Comparison of ENCODE assay signal across 7 mouse cellular contexts in the genomic region with DNA sequence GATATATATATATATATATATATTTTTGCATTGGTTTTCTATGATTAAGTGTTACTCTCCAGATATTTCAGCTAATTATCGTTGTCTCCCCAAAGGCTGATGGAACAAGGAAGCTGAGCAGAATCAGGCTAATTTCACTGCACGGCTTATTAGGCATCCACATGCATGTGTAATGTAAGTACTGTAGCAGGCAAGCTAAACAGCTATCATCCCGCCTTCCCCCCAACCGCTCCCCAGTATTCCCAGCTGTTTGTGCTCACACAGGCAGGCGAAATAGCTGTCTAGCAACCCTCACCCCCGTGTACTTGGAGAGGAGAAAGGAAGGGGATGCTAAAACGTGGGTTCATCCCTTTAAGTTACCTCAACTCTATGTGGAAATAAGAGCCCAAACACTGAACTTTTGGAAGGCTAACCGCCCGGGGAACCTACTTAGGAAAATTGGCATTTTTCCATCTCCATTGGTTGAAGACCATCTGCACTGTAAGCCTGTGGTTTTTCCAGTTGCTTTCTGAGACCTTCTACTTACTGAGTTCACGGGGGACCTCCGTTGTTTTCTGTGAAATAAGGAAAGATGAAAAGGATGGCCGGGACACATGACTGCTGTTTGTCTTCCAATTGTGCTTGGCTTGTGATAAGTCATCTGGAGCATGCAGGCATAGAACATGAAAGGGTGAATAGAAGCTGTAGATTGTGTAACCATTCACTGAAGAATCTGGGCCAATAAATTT.
A peak's percentile ranks its signal among the peaks of the same experiment; 100 is the strongest.
DNase-seq lines count a peak whose midpoint lies in the region; ATAC-seq and TF ChIP-seq lines count a peak whose summit lies in the region.

No protein-coding gene starts in this region.

- H3K27me3 ChIP-seq in liver, embryonic 12.5 days (replicated peaks): no peaks in the 10 kb centered on the region
- no peaks in the 10 kb centered on the region for H3K27me3 ChIP-seq in forebrain, postnatal 0 days (ENCODE audit: insufficient read depth, low read length)
- no peaks in the 10 kb centered on the region for H3K27me3 ChIP-seq in intestine, embryonic 16.5 days (replicated peaks; ENCODE audit: control insufficient read depth, insufficient read depth, low read length)
- H3K27me3 ChIP-seq in neural tube, embryonic 13.5 days: no peaks in the 10 kb centered on the region

- no peak overlapping the region for H3K4me2 ChIP-seq in liver, embryonic 12.5 days
- H3K4me2 ChIP-seq in forebrain, postnatal 0 days (ENCODE audit: low read depth): no peak overlapping the region
- no peak overlapping the region for H3K4me2 ChIP-seq in intestine, embryonic 16.5 days (ENCODE audit: low read depth, low read length)
- H3K4me2 ChIP-seq in neural tube, embryonic 13.5 days: peak overlapping the region; percentile 9; the same call in 1 of the 2 replicates

- no peaks in the 10 kb centered on the region for H3K9me3 ChIP-seq in liver, embryonic 12.5 days (replicated peaks)
- no peaks in the 10 kb centered on the region for H3K9me3 ChIP-seq in forebrain, postnatal 0 days (ENCODE audit: low read length)
- H3K9me3 ChIP-seq in intestine, embryonic 16.5 days (ENCODE audit: control insufficient read depth, low read length): no peaks in the 10 kb centered on the region
- H3K9me3 ChIP-seq in neural tube, embryonic 13.5 days: no peaks in the 10 kb centered on the region

- ATAC-seq in liver, embryonic 12.5 days: no peak
- ATAC-seq in forebrain, postnatal 0 days: peak; percentile 45; the same call in 1 of the 2 replicates
- peak; percentile 48; the same call in 1 of the 2 replicates for ATAC-seq in intestine, embryonic 16.5 days
- ATAC-seq in neural tube, embryonic 13.5 days (ENCODE audit: low read depth): peak; percentile 84

- WGBS in liver, embryonic 12.5 days (ENCODE audit: insufficient replicate concordance): 63% methylated on average over 12 of the region's 12 CpGs
- 22% methylated on average over 12 of the region's 12 CpGs for WGBS in forebrain, postnatal 0 days
- WGBS in intestine, embryonic 16.5 days: 49% methylated on average over 12 of the region's 12 CpGs
- 34% methylated on average over 12 of the region's 12 CpGs for WGBS in neural tube, embryonic 13.5 days

- no peak overlapping the region for H3K27ac ChIP-seq in liver, embryonic 12.5 days
- H3K27ac ChIP-seq in forebrain, postnatal 0 days (ENCODE audit: low read depth, low read length): no peak overlapping the region
- H3K27ac ChIP-seq in intestine, embryonic 16.5 days (ENCODE audit: low read length): peak overlapping the region; percentile 20
- peak overlapping the region; percentile 38 for H3K27ac ChIP-seq in neural tube, embryonic 13.5 days (replicated peaks)

- H3K9ac ChIP-seq in liver, embryonic 12.5 days: no peak overlapping the region
- H3K9ac ChIP-seq in forebrain, postnatal 0 days: no peak overlapping the region
- no peak overlapping the region for H3K9ac ChIP-seq in intestine, embryonic 16.5 days (ENCODE audit: low read depth, low read length)
- H3K9ac ChIP-seq in neural tube, embryonic 13.5 days: no peak overlapping the region

- H3K36me3 ChIP-seq in liver, embryonic 12.5 days: no peaks in the 10 kb centered on the region
- H3K36me3 ChIP-seq in forebrain, postnatal 0 days (ENCODE audit: insufficient read depth): no peaks in the 10 kb centered on the region
- no peaks in the 10 kb centered on the region for H3K36me3 ChIP-seq in intestine, embryonic 16.5 days (ENCODE audit: control insufficient read depth, insufficient read depth, low read length)
- H3K36me3 ChIP-seq in neural tube, embryonic 13.5 days: no peaks in the 10 kb centered on the region

- no peak overlapping the region for H3K4me3 ChIP-seq in liver, embryonic 12.5 days
- no peak overlapping the region for H3K4me3 ChIP-seq in forebrain, postnatal 0 days (ENCODE audit: low read depth, low read length)
- no peak overlapping the region for H3K4me3 ChIP-seq in intestine, embryonic 16.5 days (ENCODE audit: low read length)
- H3K4me3 ChIP-seq in neural tube, embryonic 13.5 days: no peak overlapping the region

- no peaks in the 10 kb centered on the region for H3K4me1 ChIP-seq in liver, embryonic 12.5 days
- H3K4me1 ChIP-seq in forebrain, postnatal 0 days (ENCODE audit: insufficient read depth): peaks cover 13% of the 10 kb centered on the region
- H3K4me1 ChIP-seq in intestine, embryonic 16.5 days (ENCODE audit: control insufficient read depth, insufficient read depth, low read length): no peaks in the 10 kb centered on the region; the same call in 1 of the 2 replicates
- peaks cover 20% of the 10 kb centered on the region for H3K4me1 ChIP-seq in neural tube, embryonic 13.5 days (replicated peaks)

- TF ChIP-seq CTCF in forebrain, postnatal 0 days (IDR thresholded peaks at IDR 0.05; ENCODE audit: low read depth): no peak

- peak; percentile 7 for DNase-seq in liver
- peak; percentile 35 for DNase-seq in forebrain, postnatal 0 days
- DNase-seq in ovary, postnatal 36 days (ENCODE audit: low spot score): no peak
- no peak for DNase-seq in thymus, postnatal 25 days

Comparison
In these comparisons a context has a peak if more than half of its experiments do, and no peak if none do; other contexts are left out.
1. DNase-seq: peak in liver (single experiment) and forebrain, postnatal 0 days (single experiment); none in ovary, postnatal 36 days (single experiment) and thymus, postnatal 25 days (single experiment).
2. H3K27ac ChIP-seq: peak in intestine, embryonic 16.5 days (single experiment) and neural tube, embryonic 13.5 days (single experiment); none in liver, embryonic 12.5 days (single experiment) and forebrain, postnatal 0 days (single experiment).